Mouse (Mus musculus): Measurements from ENCODE around the gene Nudt3. TPM values are rescaled to one million over a fixed set of nuclear protein-coding genes. Genes with fewer than 3 reads are reported as not detected.

Nudt3 gene
- total RNA-seq, 2 experiments from 2014 or later: 473 to 520 TPM

DNA sequence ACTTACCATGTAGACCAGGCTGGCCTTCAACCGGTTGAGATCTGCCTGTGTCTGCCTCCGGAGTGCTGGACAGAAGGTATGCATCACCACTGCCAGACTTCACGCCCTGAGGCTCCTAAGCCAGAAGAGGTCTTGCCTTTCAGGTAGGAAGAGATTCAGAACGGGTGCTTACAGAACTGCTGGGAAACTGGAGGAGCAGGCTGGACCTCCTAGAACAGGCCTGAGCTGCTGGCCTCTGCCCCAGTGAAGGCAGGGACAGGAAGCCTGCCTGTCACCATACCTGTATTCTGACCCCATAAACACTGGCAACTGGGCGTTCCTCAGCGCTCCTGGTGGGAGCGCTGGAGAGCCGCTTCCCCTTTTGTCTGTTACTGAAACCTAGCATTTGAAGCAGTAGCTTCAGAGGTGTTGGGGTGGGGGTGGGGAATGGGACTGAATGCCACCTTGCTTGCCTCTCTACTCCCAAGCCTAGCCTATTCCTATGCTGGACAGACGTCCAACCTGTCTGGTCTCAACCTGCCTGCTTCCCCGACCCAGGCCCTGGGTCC, 71.8 kb downstream of the Nudt3 start:
- DNase-seq (ENCODE audit: low spot score in 2 of 2): no peak

DNA sequence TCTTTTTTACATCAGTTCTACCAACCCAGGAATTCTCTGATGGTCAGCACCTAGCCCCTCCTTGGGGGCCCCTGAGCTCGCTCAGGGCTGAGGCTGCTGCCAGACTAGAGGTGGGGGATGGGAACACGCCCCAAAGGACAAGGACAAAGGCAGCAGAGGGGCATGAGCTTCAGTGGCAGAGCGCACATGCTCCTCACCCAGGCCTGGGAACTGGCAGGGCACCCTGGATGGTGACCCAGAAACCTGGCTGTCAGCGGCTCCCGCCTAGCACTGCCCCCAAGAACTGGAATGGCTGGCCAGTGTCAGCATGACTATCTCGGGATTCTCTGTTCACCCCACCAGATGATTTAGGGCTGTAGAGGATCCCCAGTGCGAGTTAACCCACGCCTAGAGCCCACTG, 74.1 kb downstream of the Nudt3 start:
- peak; percentile 49 to 54 for DNase-seq (ENCODE audit: low spot score in 2 of 2)

DNA sequence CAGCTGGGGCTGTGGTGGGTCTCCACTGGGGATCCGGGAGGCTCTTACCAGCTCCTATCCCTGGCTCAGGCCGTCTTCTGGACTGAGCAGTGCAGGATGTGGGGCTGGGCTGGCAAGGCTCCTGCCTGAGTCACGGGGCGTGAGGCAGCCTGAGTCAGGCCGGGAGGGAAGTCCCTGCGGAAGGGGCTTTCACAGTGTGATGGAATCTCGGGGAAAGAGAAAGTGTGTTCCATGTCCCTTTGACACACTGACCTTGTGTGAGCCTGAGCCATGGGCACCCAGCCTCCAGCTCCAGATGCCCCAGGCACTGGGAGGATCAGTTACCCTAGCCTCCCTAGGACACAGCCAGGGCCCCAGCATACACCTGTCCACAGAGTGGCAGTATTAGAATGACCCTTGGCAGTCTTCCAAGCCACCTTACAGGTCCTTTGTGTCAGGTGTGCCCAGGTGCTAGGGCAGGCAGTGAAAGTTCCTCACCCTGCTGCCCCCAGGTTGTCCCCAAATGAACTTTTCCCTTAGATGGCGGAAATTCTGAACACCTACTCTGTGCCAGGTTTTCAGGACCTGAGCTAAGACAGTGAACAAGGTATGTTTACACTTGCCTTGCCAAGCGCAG, 75.9 kb downstream of the Nudt3 start:
- peak in 1 of 2 experiments; percentile 8 for DNase-seq (ENCODE audit: low spot score in 2 of 2)

DNA sequence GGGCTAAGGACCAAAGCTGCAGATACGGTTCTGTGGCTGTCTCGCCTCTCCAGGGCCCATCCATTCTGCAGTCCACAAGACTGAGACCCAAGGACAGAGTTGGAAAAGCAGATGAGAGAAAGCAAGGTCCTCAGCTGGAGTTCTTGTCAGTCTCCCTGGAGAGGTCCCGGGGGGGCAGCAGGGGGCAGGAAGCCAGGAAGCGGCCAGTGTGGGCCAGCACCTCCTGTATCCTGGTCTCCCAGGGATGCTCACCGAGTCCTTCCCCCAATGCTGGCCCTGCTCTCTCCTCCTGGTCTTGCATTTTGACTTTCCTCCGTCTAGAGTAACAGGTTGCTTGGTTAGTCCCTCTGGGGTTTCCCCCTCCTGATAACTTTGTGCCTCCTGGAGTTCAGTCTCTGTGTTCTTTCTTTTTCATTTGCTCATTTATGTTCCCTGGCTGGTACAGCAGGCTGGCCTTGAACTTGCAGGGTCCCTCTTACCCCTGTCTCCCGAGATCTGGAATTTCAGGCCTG, 76.7 kb downstream of the Nudt3 start:
- DNase-seq (ENCODE audit: low spot score in 2 of 2): no peak

DNA sequence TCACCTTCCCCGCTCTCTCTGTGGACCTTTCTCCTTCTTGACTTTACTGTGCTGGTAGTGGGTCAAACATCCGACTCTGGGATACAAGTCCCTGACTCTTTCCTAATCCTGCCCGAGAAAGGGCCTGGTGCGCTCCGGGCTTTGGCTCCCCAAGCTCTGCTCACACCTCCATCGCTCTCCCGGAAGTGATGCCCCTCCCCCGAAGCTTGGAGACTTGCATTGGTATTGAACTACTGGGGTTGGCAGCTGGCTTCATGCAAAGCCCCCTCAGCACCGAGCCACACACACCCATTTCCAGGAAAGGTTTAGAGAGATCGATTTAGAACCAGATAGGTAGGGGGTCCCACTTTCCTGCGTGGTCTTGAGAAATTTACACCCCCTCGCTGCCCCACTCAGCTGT, 77.3 kb downstream of the Nudt3 start:
- no peak for DNase-seq (ENCODE audit: low spot score in 2 of 2)

DNA sequence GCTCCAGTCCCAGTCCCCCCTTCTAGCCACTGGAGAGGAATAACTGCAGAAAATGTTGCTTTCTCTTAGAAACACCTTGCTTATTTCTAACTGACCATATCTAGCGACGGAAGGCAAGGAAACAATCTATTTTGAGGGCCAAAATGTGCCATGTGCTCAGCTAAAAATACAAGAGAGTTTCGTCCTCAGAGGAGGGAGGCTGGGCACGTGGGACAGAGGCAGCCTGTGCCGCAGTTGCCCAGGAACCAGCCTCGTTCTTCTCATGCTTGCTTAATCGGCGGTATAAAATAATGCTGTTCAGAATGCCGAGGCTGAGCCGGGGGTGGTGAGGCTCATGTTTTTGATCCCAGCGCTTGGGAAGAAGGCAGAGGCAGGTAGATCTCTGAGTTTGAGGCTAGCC, 78.7 kb downstream of the Nudt3 start:
- DNase-seq (ENCODE audit: low spot score in 2 of 2): no peak

DNA sequence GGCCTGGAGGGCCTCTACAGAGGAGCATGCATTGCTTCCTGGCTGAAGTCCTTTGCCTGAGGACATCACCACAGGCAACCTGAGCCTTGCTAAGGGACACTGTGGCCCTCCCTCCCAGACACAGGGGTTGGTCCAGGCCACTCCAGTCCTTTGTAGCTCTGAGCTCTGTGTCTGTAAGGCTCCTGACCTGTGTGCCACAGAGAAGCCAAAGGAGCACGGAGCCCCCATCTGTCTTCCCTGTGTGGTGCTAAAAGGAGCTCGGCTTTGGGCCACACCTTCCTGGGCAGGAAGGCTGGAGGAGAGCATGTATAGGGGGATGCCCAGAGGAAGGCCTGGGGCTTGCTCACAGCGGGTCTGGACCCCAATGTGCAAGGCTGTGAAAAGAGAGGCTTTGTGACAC, 81.3 kb downstream of the Nudt3 start:
- no peak for DNase-seq (ENCODE audit: low spot score in 2 of 2)

DNA sequence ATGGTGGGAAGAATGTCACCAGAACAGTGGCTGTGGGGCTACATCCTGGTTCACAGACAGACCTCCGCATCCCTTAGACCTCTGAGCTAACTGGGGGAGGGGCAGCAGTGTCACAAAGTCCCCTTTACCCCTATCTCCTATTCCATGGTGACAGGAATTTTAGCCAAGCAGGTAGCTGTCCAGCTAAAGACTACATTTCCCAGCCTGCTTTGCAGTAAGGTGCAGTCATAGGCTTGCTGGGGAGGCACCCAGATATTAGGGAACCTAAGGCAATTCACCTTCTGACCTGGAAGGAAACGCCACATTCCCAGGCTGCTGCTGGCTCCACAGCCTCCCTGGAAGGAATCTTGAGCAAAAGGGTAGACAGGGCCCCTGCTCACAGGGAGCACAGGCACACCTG, 82.0 kb downstream of the Nudt3 start:
- DNase-seq (ENCODE audit: low spot score in 2 of 2): no peak

DNA sequence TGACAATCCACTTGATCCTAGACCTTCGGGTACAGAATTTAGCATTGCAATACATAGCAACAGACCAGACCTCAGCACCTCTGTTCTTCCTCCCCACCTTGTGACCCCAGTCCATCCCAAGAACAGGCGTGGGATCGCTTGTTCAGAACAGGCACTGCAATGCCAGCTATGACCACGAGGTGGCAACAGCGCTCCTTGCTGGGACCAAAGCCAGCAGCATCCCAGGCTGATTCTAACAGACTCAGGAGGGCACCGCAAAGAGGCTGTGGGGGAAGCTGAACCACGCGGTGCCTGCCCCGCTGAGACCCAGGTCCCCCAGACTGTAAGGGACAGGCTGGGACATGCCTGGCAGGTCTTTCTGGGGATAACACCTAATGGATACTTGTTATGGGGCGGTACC, 88.6 kb downstream of the Nudt3 start:
- peak; percentile 96 for DNase-seq (ENCODE audit: low spot score in 2 of 2)

DNA sequence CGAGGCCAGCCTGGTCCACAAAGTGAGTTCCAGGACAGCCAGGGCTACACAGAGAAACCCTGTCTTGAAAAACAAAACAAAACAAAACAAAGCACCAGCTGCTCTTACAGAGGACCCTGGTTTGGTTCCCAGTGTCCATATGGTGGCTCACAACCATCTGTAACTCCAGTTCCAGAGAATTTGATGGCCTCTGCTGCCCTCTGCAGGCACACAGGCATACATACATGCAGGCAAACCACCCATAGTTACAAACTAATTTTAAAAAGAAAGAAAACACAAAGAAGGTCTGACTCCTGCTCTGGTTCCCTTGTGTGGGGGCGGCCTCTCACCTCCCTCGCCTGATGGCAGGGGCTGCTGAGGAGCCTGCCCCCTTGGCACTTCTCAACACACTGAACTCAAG, 89.9 kb downstream of the Nudt3 start:
- DNase-seq (ENCODE audit: low spot score in 2 of 2): no peak

DNA sequence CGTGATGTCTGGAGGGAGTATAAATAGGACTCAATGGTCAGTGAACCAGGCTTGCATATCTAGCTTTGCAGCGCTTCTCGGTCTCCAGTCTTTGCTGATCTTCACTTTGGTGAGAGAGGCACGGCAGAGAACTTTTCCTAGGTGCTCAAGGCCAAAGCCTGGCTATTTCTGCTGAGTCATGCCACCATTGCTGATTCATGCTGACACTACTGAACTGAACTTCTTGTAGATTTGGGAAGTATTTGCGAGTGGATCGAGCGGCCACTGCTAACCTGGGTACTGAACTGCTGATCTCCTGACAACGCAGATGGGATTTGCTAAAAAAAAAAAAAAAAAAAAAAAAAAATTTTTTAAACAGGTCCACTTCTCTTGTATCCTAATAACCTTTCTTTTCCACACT, 91.2 kb downstream of the Nudt3 start:
- DNase-seq (ENCODE audit: low spot score in 2 of 2): no peak

Other genes with a start within 250 kb of the Nudt3 start
- gene Grm4, start 102.1 kb downstream of the Nudt3 start, total RNA-seq (2021): 10 to 100 TPM; 12.2 to 16.1 TPM
- 10 to 100 TPM; 35.1 to 35.6 TPM for gene Hmga1, start 67.0 kb downstream of the Nudt3 start, total RNA-seq (2021)
- 10 to 100 TPM; 61.4 to 72.2 TPM for gene AI413582, start 57.7 kb downstream of the Nudt3 start, total RNA-seq (2021)
- 1 to 10 TPM in 1 of 2 experiments, not detected in 1; 2.1 TPM for gene RPS10-NUDT3, start 11.7 kb upstream of the Nudt3 start, total RNA-seq (2021)
- gene Rps10, start 13.2 kb upstream of the Nudt3 start, total RNA-seq (2021): 100 to 1,000 TPM; 516 to 558 TPM
- gene Pacsin1, start 32.0 kb upstream of the Nudt3 start, total RNA-seq (2021): 100 to 1,000 TPM; 180 to 190 TPM
- 1 to 10 TPM; 1.1 to 1.3 TPM for gene Spdef, start 105.5 kb upstream of the Nudt3 start, total RNA-seq (2021)
- 100 to 1,000 TPM in 1 of 2 experiments, 10 to 100 TPM in 1; 99.8 to 105 TPM for gene D17Wsu92e, start 197.2 kb upstream of the Nudt3 start, total RNA-seq (2021)
- gene Snrpc, start 214.7 kb upstream of the Nudt3 start, total RNA-seq (2021): 10 to 100 TPM; 77.2 to 83.4 TPM
- 10 to 100 TPM; 19.5 to 22.7 TPM for gene Uhrf1bp1, start 232.9 kb upstream of the Nudt3 start, total RNA-seq (2021)

All from layer of hippocampus, postnatal 10 days (tissue).